Mouse (Mus musculus) kidney, postnatal 0 days (tissue): Measurements from ENCODE around the gene Amdhd1. TPM values are rescaled to one million over a fixed set of nuclear protein-coding genes. Genes with fewer than 3 reads are reported as not detected.

ENCODE experiments used
- ATAC-seq: fragments of 200-750 bp; cut with Nextera tagmentation; replicated peaks from 2 replicates; pipeline ENCODE4 v1.8.0; 2017; ENCODE audit warnings: low read depth, moderate number of reproducible peaks, moderate TSS enrichment, moderate library complexity; ENCODE audit not compliant: low FRiP score
- DNase-seq: peaks from one replicate; pipeline ENCODE4 v3.0.0-alpha.2; 2016; ENCODE audit warnings: low spot score
- H3K27ac ChIP-seq: fragments of 300-500 bp; sonication (generic); 2 replicates; pipeline ENCODE4 v1.5.1; 2014; ENCODE audit warnings: mild to moderate bottlenecking
- H3K27me3 ChIP-seq: fragments of 300-500 bp; sonication (generic); 2 replicates; pipeline ENCODE4 v1.6.1; 2014; ENCODE audit warnings: low read length, mixed read lengths; ENCODE audit not compliant: insufficient read depth
- H3K36me3 ChIP-seq: fragments of 300-500 bp; sonication (generic); 2 replicates; pipeline ENCODE4 v1.6.1; 2014; ENCODE audit warnings: low read length, mixed read lengths; ENCODE audit not compliant: insufficient read depth
- H3K4me1 ChIP-seq: fragments of 300-500 bp; sonication (generic); replicated peaks from 2 replicates; pipeline ENCODE4 v1.6.1; 2014; ENCODE audit warnings: antibody characterized with exemption, low read length, mixed read lengths; ENCODE audit not compliant: insufficient read depth
- H3K4me2 ChIP-seq: fragments of 300-500 bp; sonication (generic); 2 replicates; pipeline ENCODE4 v1.6.1; 2014; ENCODE audit warnings: mild to moderate bottlenecking, low read length, moderate library complexity, mixed read lengths
- H3K4me3 ChIP-seq: fragments of 300-500 bp; sonication (generic); replicated peaks from 2 replicates; pipeline ENCODE4 v1.5.1; 2014; ENCODE audit warnings: low read depth, low read length
- H3K9ac ChIP-seq: fragments of 300-500 bp; sonication (generic); 2 replicates; pipeline ENCODE4 v1.6.1; 2014; ENCODE audit warnings: low read depth, low read length
- H3K9me3 ChIP-seq: fragments of 300-500 bp; sonication (generic); replicated peaks from 2 replicates; pipeline ENCODE4 v1.6.1; 2016; ENCODE audit warnings: low read length, inconsistent platforms, mixed read lengths
- CTCF ChIP-seq: IDR thresholded peaks from 2 replicates; pipeline ENCODE4 v1.5.1; 2016; ENCODE audit warnings: antibody characterized with exemption, low read depth, mild to moderate bottlenecking, moderate library complexity
- WGBS: fragments of 180-500 bp; shearing (Covaris S2); extraction: QIAGEN DNeasy Blood & Tissue Kit; methylation state at CpG from one replicate; pipeline ENCODE4 v1.1.7; 2014; 5-methylcytosine and 5-hydroxymethylcytosine counted together
- polyA plus RNA-seq: library from polyadenylated mRNA; unstranded; fragments of >200 nt; fragmentation: Nextera tagmentation; extraction: Ambion mirVana; gene quantifications from 2 replicates; pipeline ENCODE4 v1.2.1, GENCODE M21; 2015

Amdhd1 gene
- polyA plus RNA-seq, result 2.8 and 3.5 TPM in 2 replicates

- peak within 1 kb of the TSS; percentile 74 for H3K4me2 ChIP-seq
Measured at GRCm38 (mm10) chr10:93539775-93540430, at the start of gene Amdhd1. Gene Amdhd1 (minus strand): TSS chr10:93540033.

GRCm38 (mm10) chr10:93589281-93589848 is 49.5 kb upstream of the Amdhd1 start, which contains the start of gene Snrpf:
Gene Snrpf (minus strand): TSS chr10:93589706.
- peak within 1 kb of the TSS; percentile 81 for H3K9ac ChIP-seq
- ATAC-seq, result peak; percentile 92
- peak within 1 kb of the TSS; percentile 91 for H3K4me3 ChIP-seq
- no peak for TF ChIP-seq CTCF
- WGBS, result under 1% methylated on average over 63 of the region's 63 CpGs
- H3K27me3 ChIP-seq, result no peaks in the 10 kb centered on the region
- no peaks in the 10 kb centered on the region for H3K9me3 ChIP-seq
- H3K4me2 ChIP-seq, result peak within 1 kb of the TSS; percentile 84
- peak within 1 kb of the TSS; percentile 77 for H3K27ac ChIP-seq
- no peaks in the 10 kb centered on the region for H3K4me1 ChIP-seq
- DNase-seq, result peak; percentile 94
- H3K36me3 ChIP-seq, result peaks cover 6% of the 10 kb centered on the region; the same call in 1 of the 2 replicates

More at GRCm38 (mm10) chr10:93539775-93540430, at the start of gene Amdhd1:
- peak; percentile 79 for TF ChIP-seq CTCF
- Histone ChIP-seq H3K27me3 (no peaks in the 10 kb centered on the region), H3K9me3 (no peaks in the 10 kb centered on the region), H3K9ac (peak within 1 kb of the TSS; percentile 46; the same call in 1 of the 2 replicates), H3K4me1 (peaks cover 5% of the 10 kb centered on the region; the same call in 1 of the 2 replicates), H3K4me3 (peak within 1 kb of the TSS; percentile 42), H3K27ac (no peak within 1 kb of the TSS), H3K36me3 (no peaks in the 10 kb centered on the region)
- 2% methylated on average over 35 of the region's 35 CpGs for WGBS
- DNase-seq, result peak; percentile 87
- peak; percentile 91 for ATAC-seq

- H3K9ac ChIP-seq, result peak overlapping the region; percentile 81
- peak overlapping the region; percentile 91 for H3K4me3 ChIP-seq
- no peaks in the 10 kb centered on the region for H3K4me1 ChIP-seq
- H3K27ac ChIP-seq, result peak overlapping the region; percentile 77
- DNase-seq (peak; percentile 48), ATAC-seq (no peak)
- H3K4me2 ChIP-seq, result peak overlapping the region; percentile 84
- under 1% methylated on average over 11 of the region's 11 CpGs for WGBS
- TF ChIP-seq CTCF, result no peak
- H3K9me3 ChIP-seq, result no peaks in the 10 kb centered on the region
- H3K27me3 ChIP-seq, result no peaks in the 10 kb centered on the region
- H3K36me3 ChIP-seq, result peaks cover 9% of the 10 kb centered on the region; the same call in 1 of the 2 replicates
Measured at GRCm38 (mm10) chr10:93588796-93589195, 49.0 kb upstream of the Amdhd1 start.

DNA sequence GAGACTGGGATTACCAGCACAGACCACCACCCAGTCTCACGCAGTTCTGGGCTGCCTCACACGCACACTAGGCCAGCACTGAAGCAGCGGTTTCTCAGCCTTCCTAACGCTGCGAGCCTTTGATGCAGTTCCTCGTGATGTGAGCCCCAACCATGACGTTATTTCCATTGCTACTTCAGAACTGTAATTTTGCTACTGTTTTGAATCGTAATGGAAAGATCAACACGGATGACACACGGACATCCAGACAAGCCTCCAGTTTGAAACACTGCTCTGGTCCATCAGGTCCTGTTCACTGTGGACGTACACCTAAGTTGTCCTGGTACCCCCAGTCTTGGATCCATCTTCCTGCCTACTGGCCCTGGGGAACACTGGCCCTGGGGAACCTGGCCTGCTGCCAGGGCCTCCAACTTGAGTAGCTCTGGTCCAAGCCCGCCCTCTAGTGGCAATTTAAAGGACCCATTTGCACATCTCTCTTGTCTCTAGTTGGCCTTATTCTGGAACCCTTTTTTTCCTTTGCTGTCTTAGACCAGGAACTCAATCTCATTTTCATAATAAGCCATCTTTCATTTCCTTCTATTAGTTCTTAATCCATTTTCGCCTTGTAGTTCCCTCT is 37.5 kb upstream of the Amdhd1 start:
- 66% methylated on average over 13 of the region's 13 CpGs for WGBS
- Histone ChIP-seq H3K4me3 (no peak overlapping the region), H3K27ac (no peak overlapping the region), H3K4me1 (no peaks in the 10 kb centered on the region), H3K9ac (no peak overlapping the region), H3K36me3 (no peaks in the 10 kb centered on the region), H3K4me2 (no peak overlapping the region), H3K27me3 (no peaks in the 10 kb centered on the region), H3K9me3 (no peaks in the 10 kb centered on the region)
- DNase-seq (peak; percentile 92), ATAC-seq (no peak)
- peak; percentile 91 for TF ChIP-seq CTCF

GRCm38 (mm10) chr10:93575960-93576359 is 36.1 kb upstream of the Amdhd1 start:
- WGBS, result 88% methylated on average over 8 of the region's 8 CpGs
- H3K27ac ChIP-seq, result no peak overlapping the region
- no peaks in the 10 kb centered on the region for H3K27me3 ChIP-seq
- H3K9me3 ChIP-seq, result no peaks in the 10 kb centered on the region
- no peak overlapping the region for H3K4me2 ChIP-seq
- H3K4me1 ChIP-seq, result no peaks in the 10 kb centered on the region
- DNase-seq, result no peak
- no peak for ATAC-seq
- no peak overlapping the region for H3K4me3 ChIP-seq
- no peak overlapping the region for H3K9ac ChIP-seq
- TF ChIP-seq CTCF, result no peak
- no peaks in the 10 kb centered on the region for H3K36me3 ChIP-seq

DNA sequence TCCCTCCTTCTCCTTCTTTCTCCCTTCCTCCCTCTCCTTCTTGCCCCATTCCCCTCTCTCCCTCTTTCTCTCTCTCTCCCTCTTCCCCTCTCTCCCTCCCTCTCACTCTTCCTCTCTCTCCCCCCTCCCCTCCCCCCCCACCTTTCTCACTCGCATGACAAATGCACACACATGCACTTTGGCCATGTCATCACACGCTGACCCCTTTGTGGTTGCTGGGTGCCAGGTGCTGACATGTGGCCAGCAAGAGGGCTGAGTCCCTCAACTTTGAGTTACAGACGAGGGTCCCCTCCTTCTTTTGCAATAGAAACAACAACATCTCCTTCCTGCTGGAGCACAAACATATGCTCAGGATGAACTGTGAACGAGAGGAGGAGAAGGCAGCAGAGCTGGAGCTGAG is 35.1 kb upstream of the Amdhd1 start:
- DNase-seq, result no peak
- Histone ChIP-seq H3K27ac (no peak overlapping the region), H3K9ac (no peak overlapping the region), H3K27me3 (no peaks in the 10 kb centered on the region), H3K4me2 (no peak overlapping the region), H3K9me3 (no peaks in the 10 kb centered on the region), H3K4me1 (no peaks in the 10 kb centered on the region), H3K4me3 (no peak overlapping the region), H3K36me3 (no peaks in the 10 kb centered on the region)
- no peak for TF ChIP-seq CTCF
- WGBS, result 47% methylated on average over 4 of the region's 4 CpGs
- no peak for ATAC-seq
